Mouse (Mus musculus) hindbrain, embryonic 11.5 days (tissue): ENCODE measurements at regions not wholly inside any gene's neighbourhood (a gene's known extent, or its start where the extent isn't known, plus 50 kb on each side); places are given as distances from the start of the nearest gene placed in this dataset.

Experiments
- ATAC-seq: fragments of 200-750 bp; cut with Nextera tagmentation; 2 replicates; pipeline ENCODE4 v1.8.0; 2017; ENCODE audit warnings: mild to moderate bottlenecking, moderate TSS enrichment, moderate library complexity; ENCODE audit not compliant: low FRiP score
- DNase-seq: peaks from one replicate; pipeline ENCODE4 v3.0.0-alpha.2; 2015; ENCODE audit warnings: low spot score
- H3K27ac ChIP-seq: fragments of 300-500 bp; sonication (generic); 2 replicates; pipeline ENCODE4 v1.5.1; 2014; ENCODE audit warnings: mild to moderate bottlenecking, low read depth, low read length
- H3K27me3 ChIP-seq: fragments of 300-500 bp; sonication (generic); 2 replicates; pipeline ENCODE4 v1.6.1; 2014; ENCODE audit warnings: mild to moderate bottlenecking, low read length, moderate library complexity, mixed read lengths; ENCODE audit not compliant: control insufficient read depth, insufficient read depth
- H3K36me3 ChIP-seq: fragments of 300-500 bp; sonication (generic); 2 replicates; pipeline ENCODE4 v1.6.1; 2014; ENCODE audit warnings: mild to moderate bottlenecking, low read length, moderate library complexity, mixed read lengths; ENCODE audit not compliant: control insufficient read depth, insufficient read depth
- H3K4me1 ChIP-seq: fragments of 300-500 bp; sonication (generic); replicated peaks from 2 replicates; pipeline ENCODE4 v1.6.1; 2014; ENCODE audit warnings: low read length, mixed read lengths; ENCODE audit not compliant: control insufficient read depth, insufficient read depth
- H3K4me2 ChIP-seq: fragments of 300-500 bp; sonication (generic); replicated peaks from 2 replicates; pipeline ENCODE4 v1.6.1; 2014; ENCODE audit warnings: mild to moderate bottlenecking, low read depth, low read length
- H3K4me3 ChIP-seq: fragments of 300-500 bp; sonication (generic); 2 replicates; pipeline ENCODE4 v1.5.1; 2014; ENCODE audit warnings: low read depth, low read length
- H3K9ac ChIP-seq: fragments of 300-500 bp; sonication (generic); 2 replicates; pipeline ENCODE4 v1.6.1; 2014; ENCODE audit warnings: low read depth, low read length
- H3K9me3 ChIP-seq: fragments of 300-500 bp; sonication (generic); 2 replicates; pipeline ENCODE4 v1.6.1; 2016; ENCODE audit warnings: low read length; ENCODE audit not compliant: control insufficient read depth
- WGBS: fragments of 180-500 bp; shearing (Covaris S2); extraction: QIAGEN DNeasy Blood & Tissue Kit; methylation state at CpG from one replicate; pipeline ENCODE4 v1.1.7; 2014; 5-methylcytosine and 5-hydroxymethylcytosine counted together

GRCm38 (mm10) chr8:89308532-89308931 is 264.6 kb upstream of the Sall1 start:
- Histone ChIP-seq H3K4me3 (no peak overlapping the region), H3K9ac (no peak overlapping the region), H3K4me2 (no peak overlapping the region), H3K36me3 (no peaks in the 10 kb centered on the region), H3K27me3 (no peaks in the 10 kb centered on the region), H3K9me3 (no peaks in the 10 kb centered on the region), H3K27ac (peak overlapping the region; percentile 12; the same call in 1 of the 2 replicates), H3K4me1 (0 out of 2 replicates have a peak, but pooled peaks cover 5% of the 10 kb centered on the region)
- no peak for ATAC-seq
- 18% methylated on average over 8 of the region's 8 CpGs for WGBS
- DNase-seq, result no peak

GRCm38 (mm10) chr8:89307601-89308000 is 263.6 kb upstream of the Sall1 start:
- Histone ChIP-seq H3K4me1 (0 out of 2 replicates have a peak, but pooled peaks cover 5% of the 10 kb centered on the region), H3K9ac (no peak overlapping the region), H3K36me3 (no peaks in the 10 kb centered on the region), H3K4me3 (no peak overlapping the region), H3K9me3 (no peaks in the 10 kb centered on the region), H3K4me2 (0 out of 2 replicates have a peak overlapping the region, but pooled peaks have one; percentile 9), H3K27me3 (no peaks in the 10 kb centered on the region), H3K27ac (no peak overlapping the region; the same call in 1 of the 2 replicates)
- WGBS, result 10% methylated on average over 10 of the region's 10 CpGs
- DNase-seq (peak; percentile 41), ATAC-seq (0 out of 2 replicates have a peak, but pooled peaks have one; percentile 51)

GRCm38 (mm10) chr8:89307085-89307484 is 263.1 kb upstream of the Sall1 start:
- WGBS, result 66% methylated on average over 4 of the region's 4 CpGs
- no peak overlapping the region for H3K27ac ChIP-seq
- no peaks in the 10 kb centered on the region for H3K9me3 ChIP-seq
- H3K9ac ChIP-seq, result no peak overlapping the region
- no peaks in the 10 kb centered on the region for H3K27me3 ChIP-seq
- no peak overlapping the region for H3K4me3 ChIP-seq
- ATAC-seq (no peak), DNase-seq (no peak)
- 0 out of 2 replicates have a peak, but pooled peaks cover 5% of the 10 kb centered on the region for H3K4me1 ChIP-seq
- H3K4me2 ChIP-seq, result no peak overlapping the region
- no peaks in the 10 kb centered on the region for H3K36me3 ChIP-seq

GRCm38 (mm10) chr8:89304116-89304515 is 260.2 kb upstream of the Sall1 start:
- H3K27me3 ChIP-seq, result no peaks in the 10 kb centered on the region
- DNase-seq (no peak), ATAC-seq (no peak)
- H3K4me2 ChIP-seq, result no peak overlapping the region
- 0 out of 2 replicates have a peak, but pooled peaks cover 2% of the 10 kb centered on the region for H3K4me1 ChIP-seq
- no peak overlapping the region for H3K4me3 ChIP-seq
- H3K36me3 ChIP-seq, result no peaks in the 10 kb centered on the region
- H3K9ac ChIP-seq, result no peak overlapping the region
- no peaks in the 10 kb centered on the region for H3K9me3 ChIP-seq
- 60% methylated on average over 10 of the region's 10 CpGs for WGBS
- H3K27ac ChIP-seq, result no peak overlapping the region

GRCm38 (mm10) chr8:89303326-89303725 is 259.4 kb upstream of the Sall1 start:
- Histone ChIP-seq H3K9ac (no peak overlapping the region), H3K4me3 (no peak overlapping the region), H3K4me2 (no peak overlapping the region), H3K4me1 (no peaks in the 10 kb centered on the region), H3K36me3 (no peaks in the 10 kb centered on the region), H3K27me3 (no peaks in the 10 kb centered on the region), H3K27ac (no peak overlapping the region), H3K9me3 (no peaks in the 10 kb centered on the region)
- ATAC-seq (no peak), DNase-seq (no peak)
- 82% methylated on average over 4 of the region's 4 CpGs for WGBS

- no peaks in the 10 kb centered on the region for H3K9me3 ChIP-seq
- no peaks in the 10 kb centered on the region for H3K36me3 ChIP-seq
- no peaks in the 10 kb centered on the region for H3K4me1 ChIP-seq
- WGBS, result 84% methylated on average over 4 of the region's 4 CpGs
- no peak for DNase-seq
- no peak overlapping the region for H3K9ac ChIP-seq
- no peak overlapping the region for H3K4me2 ChIP-seq
- ATAC-seq, result no peak
- H3K27ac ChIP-seq, result no peak overlapping the region
- H3K4me3 ChIP-seq, result no peak overlapping the region
- H3K27me3 ChIP-seq, result no peaks in the 10 kb centered on the region
Observed at GRCm38 (mm10) chr8:89299637-89300036, 255.7 kb upstream of the Sall1 start.

- H3K4me3 ChIP-seq, result no peak overlapping the region
- no peak for DNase-seq
- H3K9ac ChIP-seq, result no peak overlapping the region
- no peaks in the 10 kb centered on the region for H3K36me3 ChIP-seq
- H3K9me3 ChIP-seq, result no peaks in the 10 kb centered on the region
- 46% methylated on average over 5 of the region's 5 CpGs for WGBS
- H3K4me2 ChIP-seq, result no peak overlapping the region
- H3K27me3 ChIP-seq, result no peaks in the 10 kb centered on the region
- H3K4me1 ChIP-seq, result no peaks in the 10 kb centered on the region
- no peak overlapping the region for H3K27ac ChIP-seq
- no peak for ATAC-seq
Observed at GRCm38 (mm10) chr8:89295686-89296085, 251.7 kb upstream of the Sall1 start.

GRCm38 (mm10) chr8:89289017-89289416 is 245.1 kb upstream of the Sall1 start:
- H3K9me3 ChIP-seq, result no peaks in the 10 kb centered on the region
- H3K27me3 ChIP-seq, result no peaks in the 10 kb centered on the region
- H3K4me1 ChIP-seq, result 0 out of 2 replicates have a peak, but pooled peaks cover 3% of the 10 kb centered on the region
- WGBS, result 13% methylated on average over 5 of the region's 5 CpGs
- H3K27ac ChIP-seq, result no peak overlapping the region
- no peaks in the 10 kb centered on the region for H3K36me3 ChIP-seq
- no peak overlapping the region for H3K4me2 ChIP-seq
- ATAC-seq (no peak), DNase-seq (peak; percentile 26)
- no peak overlapping the region for H3K4me3 ChIP-seq
- H3K9ac ChIP-seq, result no peak overlapping the region

- DNase-seq, result no peak
- 88% methylated on average over 14 of the region's 14 CpGs for WGBS
- Histone ChIP-seq H3K4me3 (no peak overlapping the region), H3K27me3 (no peaks in the 10 kb centered on the region), H3K9ac (no peak overlapping the region), H3K9me3 (no peaks in the 10 kb centered on the region), H3K36me3 (no peaks in the 10 kb centered on the region), H3K27ac (no peak overlapping the region), H3K4me2 (no peak overlapping the region), H3K4me1 (0 out of 2 replicates have a peak, but pooled peaks cover 3% of the 10 kb centered on the region)
- no peak for ATAC-seq
Observed at GRCm38 (mm10) chr8:89284871-89285564, 241.1 kb upstream of the Sall1 start.
